Mouse (Mus musculus) cerebellum, adult 18-20 months (tissue): ENCODE results near the gene Gm10717.
A peak's percentile ranks its signal among the peaks of the same experiment; 100 is the strongest.
"Not testable (repeated sequence)": the region's sequence is repeated elsewhere in the genome, so short reads cannot be mapped to it uniquely, and the experiment has no call there.

Source experiments
- DNase-seq, 2 experiments: peaks; one replicate each; pipeline ENCODE4 v3.0.0; 2021

Gene Gm10717

DNA sequence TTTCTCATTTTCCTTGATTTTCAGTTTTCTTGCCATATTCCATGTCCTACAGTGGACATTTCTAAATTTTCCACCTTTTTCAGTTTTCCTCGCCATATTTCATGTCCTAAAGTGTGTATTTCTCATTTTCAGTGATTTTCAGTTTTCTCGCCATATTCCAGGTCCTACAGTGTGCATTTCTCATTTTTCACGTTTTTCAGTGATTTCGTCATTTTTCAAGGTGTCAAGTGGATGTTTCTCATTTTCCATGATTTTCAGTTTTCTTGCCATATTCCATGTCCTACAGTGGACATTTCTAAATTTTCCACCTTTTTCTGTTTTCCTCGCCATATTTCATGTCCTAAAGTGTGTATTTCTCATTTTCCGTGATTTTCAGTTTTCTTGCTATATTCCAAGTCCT is 436 bp downstream of the Gm10717 start:
- DNase-seq: peak; percentile 13 to 54

- DNase-seq: not testable (repeated sequence)
Observed at GRCm38 (mm10) chr9:3026136-3026535, 919 bp downstream of the Gm10717 start.

- not testable (repeated sequence) for DNase-seq
Observed at GRCm38 (mm10) chr9:3026741-3027140, 1.5 kb downstream of the Gm10717 start.

DNA sequence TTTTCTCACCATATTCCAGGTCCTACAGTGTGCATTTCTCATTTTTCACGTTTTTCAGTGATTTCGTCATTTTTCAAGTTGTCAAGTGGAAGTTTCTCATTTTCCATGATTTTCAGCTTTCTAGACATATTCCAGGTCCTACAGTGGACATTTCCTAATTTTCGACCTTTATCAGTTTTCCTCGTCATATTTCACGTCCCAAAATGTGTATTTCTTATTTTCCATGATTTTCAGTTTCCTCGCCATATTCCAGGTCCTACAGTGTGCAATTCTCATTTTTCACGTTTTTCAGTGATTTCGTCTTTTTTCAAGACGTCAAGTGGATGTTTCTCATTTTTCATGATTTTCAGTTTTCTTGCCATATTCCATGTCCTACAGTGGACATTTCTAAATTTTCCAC is 2.0 kb downstream of the Gm10717 start:
- DNase-seq: not testable (repeated sequence)

DNA sequence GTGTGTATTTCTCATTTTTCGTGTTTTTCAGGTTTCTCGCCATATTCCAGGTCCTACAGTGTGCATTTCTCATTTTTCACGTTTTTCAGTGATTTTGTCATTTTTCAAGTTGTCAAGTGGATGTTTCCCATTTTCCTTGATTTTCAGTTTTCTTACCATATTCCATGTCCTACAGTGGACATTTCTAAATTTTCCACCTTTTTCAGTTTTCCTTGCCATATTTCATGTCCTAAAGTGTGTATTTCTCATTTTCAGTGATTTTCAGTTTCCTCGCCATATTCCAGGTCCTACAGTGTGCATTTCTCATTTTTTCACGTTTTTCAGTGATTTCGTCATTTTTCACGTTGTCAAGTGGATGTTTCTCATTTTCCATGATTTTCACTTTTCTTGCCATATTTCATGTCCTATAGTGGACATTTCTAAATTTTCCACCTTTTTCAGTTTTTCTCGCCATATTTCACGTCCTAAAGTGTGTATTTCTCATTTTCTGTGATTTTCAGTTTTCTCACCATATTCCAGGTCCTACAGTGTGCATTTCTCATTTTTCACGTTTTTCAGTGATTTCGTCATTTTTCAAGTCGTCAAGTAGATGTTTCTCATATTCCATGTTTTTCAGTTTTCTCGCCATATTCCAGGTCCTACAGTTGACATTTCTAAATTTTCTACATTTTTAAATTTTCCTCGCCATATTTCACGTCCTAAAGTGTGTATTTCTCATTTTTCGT is 4.2 kb downstream of the Gm10717 start:
- peak; percentile 1 to 7 for DNase-seq

- DNase-seq: not testable (repeated sequence)
Observed at GRCm38 (mm10) chr9:3030677-3031318, 5.6 kb downstream of the Gm10717 start.

- not testable (repeated sequence) for DNase-seq
Observed at GRCm38 (mm10) chr9:3034299-3034698, 9.1 kb downstream of the Gm10717 start, which contains the start of gene Gm17535. TSS of gene Gm17535 (plus strand) at chr9:3034599.

GRCm38 (mm10) chr9:3036577-3036976 is 11.4 kb downstream of the Gm10717 start, which contains the start of gene Gm10715:
TSS of gene Gm10715 (plus strand) at chr9:3036877.
- DNase-seq: not testable (repeated sequence)

GRCm38 (mm10) chr9:3038161-3038560 is 12.9 kb downstream of the Gm10717 start:
- not testable (repeated sequence) for DNase-seq
